Mouse (Mus musculus) forebrain, embryonic 14.5 days (tissue): ENCODE measurements around the gene 2010003K11Rik. TPM values are rescaled to one million over a fixed set of nuclear protein-coding genes. Genes with fewer than 3 reads are reported as not detected.

Experiments used
- ATAC-seq: fragments of 200-750 bp; cut with Nextera tagmentation; 2 replicates; pipeline ENCODE4 v1.8.0; 2017; ENCODE audit warnings: mild to moderate bottlenecking, moderate library complexity
- DNase-seq: peaks from one replicate; pipeline ENCODE4 v3.0.0-alpha.2; 2015; ENCODE audit warnings: low spot score
- H3K27ac ChIP-seq: fragments of 300-500 bp; sonication (generic); 2 replicates; pipeline ENCODE4 v1.5.1; 2014; ENCODE audit warnings: low read depth, mild to moderate bottlenecking, control low read depth, low read length, moderate library complexity
- H3K27me3 ChIP-seq: fragments of 300-500 bp; sonication (generic); replicated peaks from 2 replicates; pipeline ENCODE4 v1.6.1; 2014; ENCODE audit warnings: low read length, control low read depth, mixed read lengths; ENCODE audit not compliant: control insufficient read depth, insufficient read depth
- H3K36me3 ChIP-seq: fragments of 300-500 bp; sonication (generic); 2 replicates; pipeline ENCODE4 v1.6.1; 2014; ENCODE audit warnings: low read length, control low read depth; ENCODE audit not compliant: control insufficient read depth, insufficient read depth
- H3K4me1 ChIP-seq: fragments of 300-500 bp; sonication (generic); 2 replicates; pipeline ENCODE4 v1.6.1; 2014; ENCODE audit warnings: antibody characterized with exemption, low read length, control low read depth; ENCODE audit not compliant: control insufficient read depth, insufficient read depth
- H3K4me2 ChIP-seq: fragments of 300-500 bp; sonication (generic); 2 replicates; pipeline ENCODE4 v1.6.1; 2014; ENCODE audit warnings: mild to moderate bottlenecking, control low read depth, low read length
- H3K4me3 ChIP-seq: fragments of 300-500 bp; sonication (generic); 2 replicates; pipeline ENCODE4 v1.5.1; 2014; ENCODE audit warnings: low read depth, low read length, control low read depth
- H3K9ac ChIP-seq: fragments of 300-500 bp; sonication (generic); 2 replicates; pipeline ENCODE4 v1.6.1; 2014; ENCODE audit warnings: mild to moderate bottlenecking, low read length, control low read depth, moderate library complexity
- H3K9me3 ChIP-seq: fragments of 300-500 bp; sonication (generic); replicated peaks from 2 replicates; pipeline ENCODE4 v1.6.1; 2016; ENCODE audit warnings: low read length, control low read depth, mixed read lengths; ENCODE audit not compliant: control insufficient read depth
- whole genome bisulfite sequencing: fragments of 180-500 bp; shearing (Covaris S2); extraction: QIAGEN DNeasy Blood & Tissue Kit; methylation state at CpG from one replicate; pipeline ENCODE4 v1.1.7; 2014; 5-methylcytosine and 5-hydroxymethylcytosine counted together
- polyA plus RNA-seq: library from polyadenylated mRNA; unstranded; fragments of >200 nt; fragmentation: Nextera tagmentation; extraction: Ambion mirVana; gene quantifications from 2 replicates; pipeline ENCODE4 v1.2.1, GENCODE M21; 2014

The 2010003K11Rik gene
- polyA plus RNA-seq, 1 experiment from 2014 or later: not detected

DNA sequence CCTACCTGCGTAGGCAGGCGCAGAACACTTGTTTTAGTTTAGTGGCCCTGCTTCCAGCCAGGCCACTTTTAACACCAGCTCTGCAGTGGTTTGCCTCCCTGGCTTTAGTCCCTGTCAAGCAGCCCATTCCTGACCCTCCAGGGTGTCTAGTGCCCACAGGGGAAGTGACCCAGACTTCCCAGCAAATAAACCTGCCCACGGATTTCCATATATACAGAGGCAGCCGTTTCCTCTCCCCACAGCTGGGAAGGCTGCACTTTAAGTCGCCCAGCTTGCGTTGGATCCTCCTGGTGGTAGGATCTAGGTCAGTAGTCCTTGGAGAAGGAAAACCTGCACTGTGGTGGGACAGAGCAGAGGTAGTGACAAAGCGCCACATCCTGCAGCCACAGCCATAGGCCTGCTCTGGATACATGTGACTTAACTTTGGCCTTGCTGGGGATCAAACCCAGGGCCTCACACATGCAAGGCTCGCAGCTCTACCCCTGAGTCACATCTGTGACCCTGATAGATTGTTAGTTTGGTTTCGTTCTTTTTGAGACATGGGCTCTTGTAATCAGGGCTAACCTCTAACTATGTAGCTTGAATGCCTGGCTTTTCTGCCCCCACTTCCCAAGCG, 7.2 kb downstream of the 2010003K11Rik start:
- ATAC-seq: no peak
- Histone ChIP-seq H3K27ac (no peak overlapping the region), H3K36me3 (no peaks in the 10 kb centered on the region), H3K9ac (no peak overlapping the region), H3K4me3 (no peak overlapping the region), H3K9me3 (no peaks in the 10 kb centered on the region), H3K4me2 (no peak overlapping the region), H3K27me3 (no peaks in the 10 kb centered on the region), H3K4me1 (no peaks in the 10 kb centered on the region)
- no peak for DNase-seq
- 72% methylated on average over 10 of the region's 10 CpGs for WGBS

DNA sequence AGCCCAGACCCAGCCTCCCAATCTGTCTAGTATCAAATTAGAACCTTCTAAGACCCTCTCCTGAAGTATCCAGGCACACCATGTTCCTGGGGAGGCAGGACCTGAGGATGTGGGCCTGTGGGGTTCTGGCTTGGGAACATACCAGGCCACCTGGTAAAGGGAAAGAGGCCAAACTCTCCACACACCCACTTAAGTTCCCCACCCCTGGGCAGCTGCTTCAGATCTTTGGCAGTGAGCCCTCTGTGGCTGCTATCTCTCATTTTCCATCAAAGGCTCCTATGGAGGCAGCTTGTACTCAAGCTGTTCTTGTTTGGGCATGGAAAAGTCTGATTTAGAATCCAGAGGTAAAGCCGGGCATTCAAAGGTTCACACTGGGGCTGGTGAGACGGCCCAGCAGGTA, 10.5 kb downstream of the 2010003K11Rik start:
- WGBS: 71% methylated on average over 2 of the region's 2 CpGs
- H3K4me1 ChIP-seq: no peaks in the 10 kb centered on the region
- H3K27ac ChIP-seq: no peak overlapping the region
- no peak for DNase-seq
- H3K4me2 ChIP-seq: no peak overlapping the region
- H3K4me3 ChIP-seq: no peak overlapping the region
- no peaks in the 10 kb centered on the region for H3K27me3 ChIP-seq
- H3K9ac ChIP-seq: no peak overlapping the region
- no peaks in the 10 kb centered on the region for H3K36me3 ChIP-seq
- no peak for ATAC-seq
- no peaks in the 10 kb centered on the region for H3K9me3 ChIP-seq

DNA sequence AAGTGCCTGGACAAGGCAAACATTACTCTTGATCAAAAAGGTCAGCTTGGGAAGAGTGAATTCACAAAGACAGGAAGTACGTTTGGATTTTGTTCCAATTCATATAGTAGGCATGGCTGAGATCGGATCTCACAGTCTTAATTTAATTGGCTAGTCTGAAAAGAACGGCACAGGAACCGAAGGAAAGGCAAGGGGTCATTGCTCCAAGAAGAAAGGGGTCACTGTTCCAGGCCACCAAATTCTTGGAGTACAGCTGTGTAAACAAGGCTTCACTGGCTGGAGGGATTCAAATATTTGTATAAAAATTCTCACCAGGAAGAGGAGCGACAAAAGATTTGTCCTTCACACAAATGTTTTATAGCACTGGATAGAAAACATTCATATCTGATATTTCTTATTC, 13.4 kb downstream of the 2010003K11Rik start:
- DNase-seq (no peak), ATAC-seq (no peak)
- no peaks in the 10 kb centered on the region for H3K27me3 ChIP-seq
- H3K4me1 ChIP-seq: no peaks in the 10 kb centered on the region
- H3K9me3 ChIP-seq: no peaks in the 10 kb centered on the region
- H3K9ac ChIP-seq: no peak overlapping the region
- no peak overlapping the region for H3K27ac ChIP-seq
- no peak overlapping the region for H3K4me3 ChIP-seq
- 73% methylated on average over 5 of the region's 5 CpGs for WGBS
- no peak overlapping the region for H3K4me2 ChIP-seq
- no peaks in the 10 kb centered on the region for H3K36me3 ChIP-seq

DNA sequence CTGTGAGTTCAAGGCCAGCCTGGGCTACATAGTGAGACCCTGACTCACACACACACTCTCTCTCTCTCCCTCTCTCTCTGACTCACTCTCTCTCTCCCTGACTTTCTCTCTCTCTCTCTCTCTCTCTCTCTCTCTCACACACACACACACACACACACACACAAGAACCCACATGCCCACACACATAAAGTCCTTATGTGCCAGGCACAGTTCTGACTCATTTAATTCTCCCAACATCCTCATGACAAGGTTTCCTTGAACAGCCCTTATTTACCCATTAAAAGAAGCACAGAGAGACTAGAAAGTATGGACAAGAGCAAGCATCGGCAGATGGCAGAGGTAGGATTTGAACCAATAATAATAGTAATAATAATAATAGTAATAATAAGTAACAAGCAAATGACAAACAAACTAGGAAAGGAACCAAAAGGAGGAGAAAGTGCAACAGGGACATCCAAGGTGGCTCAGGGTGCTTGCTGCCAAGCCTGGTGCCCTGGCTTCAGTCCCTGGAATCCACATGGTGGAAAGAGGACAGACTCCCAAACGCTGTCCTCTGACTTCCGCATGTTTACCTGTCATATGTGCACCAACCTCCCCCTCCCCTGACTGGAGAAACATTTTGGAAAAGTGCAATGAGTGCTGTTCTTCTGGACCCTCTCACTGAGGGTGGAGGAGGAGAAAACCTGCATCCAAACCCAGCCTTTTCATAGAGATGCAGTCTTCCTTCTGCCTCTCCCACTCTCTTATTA, 16.1 kb downstream of the 2010003K11Rik start:
- H3K9me3 ChIP-seq: no peaks in the 10 kb centered on the region
- no peak overlapping the region for H3K4me2 ChIP-seq
- 0 out of 2 replicates have a peak, but pooled peaks cover under 1% of the 10 kb centered on the region for H3K4me1 ChIP-seq
- DNase-seq (no peak), ATAC-seq (no peak)
- peaks cover 5% of the 10 kb centered on the region for H3K27me3 ChIP-seq
- H3K9ac ChIP-seq: no peak overlapping the region
- H3K36me3 ChIP-seq: no peaks in the 10 kb centered on the region
- 86% methylated on average over 3 of the region's 3 CpGs for WGBS
- no peak overlapping the region for H3K27ac ChIP-seq
- no peak overlapping the region for H3K4me3 ChIP-seq

DNA sequence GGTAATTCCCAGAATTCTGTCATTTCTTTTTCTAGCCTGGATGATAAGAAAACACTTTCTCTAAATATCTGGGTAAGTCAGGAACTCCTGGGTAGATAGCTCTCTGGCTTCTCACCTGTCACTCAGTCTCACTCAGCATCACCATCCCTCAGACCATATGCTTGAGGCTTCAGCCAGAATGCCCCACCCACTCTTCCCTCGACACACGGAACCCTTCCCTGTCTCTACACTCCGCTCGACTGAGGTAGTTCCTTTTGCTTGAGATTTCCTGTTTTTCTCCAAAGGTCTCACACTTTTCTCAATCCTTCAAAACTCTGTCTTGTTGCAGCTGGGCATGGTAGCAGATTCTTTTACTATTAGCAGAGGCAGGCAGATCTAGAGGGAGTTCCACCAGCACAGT, 17.1 kb downstream of the 2010003K11Rik start:
- H3K27me3 ChIP-seq: peaks cover 12% of the 10 kb centered on the region
- H3K4me1 ChIP-seq: 0 out of 2 replicates have a peak, but pooled peaks cover 6% of the 10 kb centered on the region
- DNase-seq (no peak), ATAC-seq (no peak)
- no peaks in the 10 kb centered on the region for H3K36me3 ChIP-seq
- H3K9me3 ChIP-seq: no peaks in the 10 kb centered on the region
- H3K4me3 ChIP-seq: no peak overlapping the region
- H3K4me2 ChIP-seq: no peak overlapping the region
- WGBS: 67% methylated on average over 4 of the region's 4 CpGs
- H3K27ac ChIP-seq: no peak overlapping the region
- no peak overlapping the region for H3K9ac ChIP-seq

- H3K4me2 ChIP-seq: no peak overlapping the region
- DNase-seq (no peak), ATAC-seq (no peak)
- H3K27me3 ChIP-seq: peaks cover 25% of the 10 kb centered on the region
- no peaks in the 10 kb centered on the region for H3K36me3 ChIP-seq
- no peak overlapping the region for H3K9ac ChIP-seq
- no peak overlapping the region for H3K27ac ChIP-seq
- H3K4me3 ChIP-seq: no peak overlapping the region
- 0 out of 2 replicates have a peak, but pooled peaks cover 6% of the 10 kb centered on the region for H3K4me1 ChIP-seq
- 84% methylated on average over 2 of the region's 2 CpGs for WGBS
- H3K9me3 ChIP-seq: no peaks in the 10 kb centered on the region
These were observed 18.3 kb downstream of the 2010003K11Rik start for GRCm38 (mm10) chr19:4480041-4480440.

GRCm38 (mm10) chr19:4478190-4478516, 20.2 kb downstream of the 2010003K11Rik start:
- DNase-seq (no peak), ATAC-seq (no peak)
- no peak overlapping the region for H3K4me2 ChIP-seq
- H3K27me3 ChIP-seq: peaks cover 25% of the 10 kb centered on the region
- H3K9me3 ChIP-seq: no peaks in the 10 kb centered on the region
- no peak overlapping the region for H3K27ac ChIP-seq
- H3K9ac ChIP-seq: no peak overlapping the region
- H3K4me3 ChIP-seq: no peak overlapping the region
- 0 out of 2 replicates have a peak, but pooled peaks cover 6% of the 10 kb centered on the region for H3K4me1 ChIP-seq
- WGBS: 32% methylated on average over 1 of the region's 1 CpGs
- no peaks in the 10 kb centered on the region for H3K36me3 ChIP-seq

DNA sequence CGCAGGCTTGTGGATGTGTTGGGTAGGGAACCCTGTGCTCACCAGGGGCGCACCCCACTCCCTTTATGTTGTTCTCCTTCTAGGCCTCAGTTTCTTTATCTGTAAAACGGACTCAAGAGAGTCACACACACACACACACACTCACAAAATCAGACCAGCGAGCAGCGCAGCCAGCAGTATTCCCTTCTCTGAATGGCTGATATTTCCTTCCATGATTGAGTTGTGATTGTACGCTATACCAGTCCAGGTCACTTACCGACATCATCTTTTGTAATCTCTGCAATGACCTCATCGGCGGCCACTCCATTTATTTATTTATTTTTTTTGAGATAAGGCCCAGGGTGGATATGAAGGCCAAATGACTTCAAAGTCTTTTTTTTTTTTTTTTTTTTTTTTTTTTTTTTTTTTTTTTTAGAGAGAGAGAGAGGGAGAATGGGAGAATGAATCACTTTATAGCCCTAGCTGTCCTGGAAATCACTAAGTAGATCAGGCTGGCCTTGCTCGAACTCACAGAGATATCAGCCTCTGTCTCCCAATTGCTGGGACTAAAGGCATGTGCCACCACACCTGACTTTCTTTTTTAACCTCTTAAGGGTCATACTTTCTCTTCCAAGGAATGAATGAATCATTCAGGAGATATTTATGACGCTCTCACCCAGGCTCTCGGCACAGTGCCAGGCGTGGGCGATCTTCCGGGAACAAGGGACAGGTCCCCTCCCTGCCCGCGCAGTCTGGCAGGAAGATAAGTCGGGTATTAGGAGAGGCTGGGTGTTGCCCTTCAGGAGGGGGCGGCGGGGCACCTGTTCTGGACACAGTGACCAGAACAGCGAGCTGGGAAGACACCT, 20.8 kb downstream of the 2010003K11Rik start, which contains the start of gene Syt12:
TSS of gene Syt12 (minus strand) at position 103 of the 845 bp plus-strand sequence.
- 0 out of 2 replicates have a peak, but pooled peaks cover 6% of the 10 kb centered on the region for H3K4me1 ChIP-seq
- 34% methylated on average over 21 of the region's 21 CpGs for WGBS
- DNase-seq (no peak), ATAC-seq (no peak)
- peaks cover 25% of the 10 kb centered on the region for H3K27me3 ChIP-seq
- peak within 1 kb of the TSS; percentile 53 for H3K4me3 ChIP-seq
- peak within 1 kb of the TSS; percentile 58 for H3K9ac ChIP-seq
- no peaks in the 10 kb centered on the region for H3K9me3 ChIP-seq
- H3K36me3 ChIP-seq: no peaks in the 10 kb centered on the region
- H3K4me2 ChIP-seq: peak within 1 kb of the TSS; percentile 95
- H3K27ac ChIP-seq: no peak within 1 kb of the TSS
